Mouse (Mus musculus) thymus, adult 2 months (tissue): Measurements from ENCODE around the gene Coq5.

Source experiments
- CTCF ChIP-seq: fragments of 200-500 bp; IDR thresholded peaks from 2 replicates; pipeline ENCODE4 v1.5.1; 2012; ENCODE audit warnings: mild to moderate bottlenecking, control low read depth, low read length, moderate library complexity, borderline replicate concordance; ENCODE audit not compliant: control insufficient read depth, poor library complexity, insufficient read depth; ENCODE audit errors: extremely low read depth
- POLR2A ChIP-seq: fragments of 200-500 bp; IDR thresholded peaks from 2 replicates; pipeline ENCODE4 v1.6.1; 2012; ENCODE audit warnings: mild to moderate bottlenecking, low read length, control low read depth, moderate library complexity; ENCODE audit not compliant: control insufficient read depth, poor library complexity, insufficient read depth; ENCODE audit errors: extremely low read depth

GRCm38 (mm10) chr5:115273549-115274135 lies 5.8 kb upstream of the Coq5 start:
- TF ChIP-seq CTCF (no peak), POLR2A (no peak)
